Mouse (Mus musculus) hindbrain, embryonic 15.5 days (tissue): ENCODE measurements at regions not wholly inside any gene's neighbourhood (a gene's known extent, or its start where the extent isn't known, plus 50 kb on each side); places are given as distances from the start of the nearest gene placed in this dataset.
A peak's percentile ranks its signal among the peaks of the same experiment; 100 is the strongest.

ENCODE experiments used
- ATAC-seq: fragments of 200-750 bp; cut with Nextera tagmentation; 2 replicates; pipeline ENCODE4 v1.8.0; 2017; ENCODE audit warnings: low read depth, moderate number of reproducible peaks, moderate TSS enrichment; ENCODE audit not compliant: low FRiP score
- H3K27ac ChIP-seq: fragments of 300-500 bp; sonication (generic); replicated peaks from 2 replicates; pipeline ENCODE4 v1.5.1; 2015; ENCODE audit warnings: mild to moderate bottlenecking, inconsistent platforms
- H3K27me3 ChIP-seq: fragments of 300-500 bp; sonication (generic); 2 replicates; pipeline ENCODE4 v1.6.1; 2015; ENCODE audit warnings: control low read depth, inconsistent platforms
- H3K36me3 ChIP-seq: fragments of 300-500 bp; sonication (generic); 2 replicates; pipeline ENCODE4 v1.6.1; 2015; ENCODE audit warnings: control low read depth, inconsistent platforms
- H3K4me1 ChIP-seq: fragments of 300-500 bp; sonication (generic); replicated peaks from 2 replicates; pipeline ENCODE4 v1.6.1; 2015; ENCODE audit warnings: control low read depth, inconsistent platforms
- H3K4me2 ChIP-seq: fragments of 300-500 bp; sonication (generic); 2 replicates; pipeline ENCODE4 v1.6.1; 2015; ENCODE audit warnings: moderate library complexity, mild to moderate bottlenecking, inconsistent platforms
- H3K4me3 ChIP-seq: fragments of 300-500 bp; sonication (generic); 2 replicates; pipeline ENCODE4 v1.5.1; 2015; ENCODE audit warnings: mild to moderate bottlenecking, inconsistent platforms
- H3K9ac ChIP-seq: fragments of 300-500 bp; sonication (generic); 2 replicates; pipeline ENCODE4 v1.6.1; 2015; ENCODE audit warnings: inconsistent platforms
- H3K9me3 ChIP-seq: fragments of 300-500 bp; sonication (generic); 2 replicates; pipeline ENCODE4 v1.6.1; 2016; ENCODE audit warnings: control low read depth, inconsistent platforms
- WGBS: fragments of 180-500 bp; shearing (Covaris S2); methylation state at CpG from one replicate; pipeline ENCODE4 v1.1.7; 2015; 5-methylcytosine and 5-hydroxymethylcytosine counted together

- no peak overlapping the region for H3K4me2 ChIP-seq
- H3K27me3 ChIP-seq = no peaks in the 10 kb centered on the region
- 64% methylated on average over 10 of the region's 10 CpGs for WGBS
- ATAC-seq = no peak
- no peak overlapping the region for H3K9ac ChIP-seq
- no peak overlapping the region for H3K27ac ChIP-seq
- H3K4me3 ChIP-seq = no peak overlapping the region
- H3K4me1 ChIP-seq = peaks cover 13% of the 10 kb centered on the region
- no peaks in the 10 kb centered on the region for H3K36me3 ChIP-seq
- no peaks in the 10 kb centered on the region for H3K9me3 ChIP-seq
These were observed 178.1 kb downstream of the Efnb2 start for GRCm38 (mm10) chr8:8482707-8483480.

DNA sequence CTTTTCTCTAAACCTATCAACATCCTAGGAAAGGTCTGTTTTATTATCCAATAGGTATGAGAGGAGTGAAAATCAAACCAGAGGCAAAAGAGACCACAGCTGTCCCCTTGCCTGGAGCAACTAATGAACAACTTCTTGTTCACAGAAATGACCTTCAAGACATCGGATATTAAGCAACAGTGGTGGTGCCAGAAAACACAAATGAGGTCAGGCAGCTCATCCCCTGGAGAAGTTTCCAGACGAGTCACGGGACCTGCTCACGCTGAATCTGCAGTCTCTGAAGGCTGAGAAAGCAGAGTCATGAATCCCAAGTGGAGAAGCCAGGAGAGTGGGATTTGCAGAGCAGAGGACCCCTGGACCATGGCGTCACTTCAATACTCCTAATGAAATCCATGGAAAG lies 183.6 kb downstream of the Efnb2 start:
- ATAC-seq = no peak
- Histone ChIP-seq H3K27ac (no peak overlapping the region), H3K9me3 (no peaks in the 10 kb centered on the region), H3K27me3 (no peaks in the 10 kb centered on the region), H3K9ac (no peak overlapping the region), H3K4me1 (no peaks in the 10 kb centered on the region), H3K4me2 (no peak overlapping the region), H3K36me3 (no peaks in the 10 kb centered on the region), H3K4me3 (no peak overlapping the region)
- WGBS = 69% methylated on average over 5 of the region's 5 CpGs

DNA sequence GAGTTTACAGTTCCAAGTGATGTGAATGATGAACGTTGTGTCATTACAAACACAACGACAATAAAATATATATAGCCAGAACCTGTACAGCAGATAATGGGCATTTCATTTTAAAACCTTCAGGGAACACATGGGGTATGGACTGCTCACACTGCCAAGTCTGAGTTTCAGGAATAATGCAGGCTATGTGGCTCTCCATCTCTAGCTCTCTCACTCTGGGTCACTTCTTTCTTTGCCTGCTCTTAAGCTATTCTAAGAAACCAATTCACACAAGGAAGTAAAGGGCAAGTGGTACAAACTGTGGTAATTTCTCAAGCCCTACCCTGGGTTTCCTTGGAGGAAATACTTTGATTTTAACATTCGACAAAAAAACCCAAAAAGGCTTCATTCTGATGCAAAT lies 192.5 kb downstream of the Efnb2 start:
- ATAC-seq = peak; percentile 63; the same call in 1 of the 2 replicates

GRCm38 (mm10) chr8:8466526-8467244 lies 194.4 kb downstream of the Efnb2 start:
- 11% methylated on average over 6 of the region's 6 CpGs for WGBS

More for the DNA sequence above, 192.5 kb downstream of the Efnb2 start:
- H3K36me3 ChIP-seq = no peaks in the 10 kb centered on the region
- H3K4me2 ChIP-seq = no peak overlapping the region
- 54% methylated on average over 3 of the region's 3 CpGs for WGBS
- H3K27me3 ChIP-seq = no peaks in the 10 kb centered on the region
- no peaks in the 10 kb centered on the region for H3K9me3 ChIP-seq
- no peak overlapping the region for H3K4me3 ChIP-seq
- H3K9ac ChIP-seq = no peak overlapping the region
- H3K27ac ChIP-seq = no peak overlapping the region
- H3K4me1 ChIP-seq = peaks cover 7% of the 10 kb centered on the region

GRCm38 (mm10) chr8:8462455-8462854 lies 198.6 kb downstream of the Efnb2 start:
- no peak overlapping the region for H3K27ac ChIP-seq
- WGBS = 35% methylated on average over 2 of the region's 2 CpGs
- ATAC-seq = no peak

More at GRCm38 (mm10) chr8:8466526-8467244, 194.4 kb downstream of the Efnb2 start:
- Histone ChIP-seq H3K27ac (no peak overlapping the region; the same call in 1 of the 2 replicates), H3K4me3 (no peak overlapping the region), H3K36me3 (no peaks in the 10 kb centered on the region), H3K9me3 (no peaks in the 10 kb centered on the region), H3K27me3 (no peaks in the 10 kb centered on the region), H3K9ac (no peak overlapping the region), H3K4me2 (no peak overlapping the region), H3K4me1 (peaks cover 7% of the 10 kb centered on the region)
- no peak for ATAC-seq

DNA sequence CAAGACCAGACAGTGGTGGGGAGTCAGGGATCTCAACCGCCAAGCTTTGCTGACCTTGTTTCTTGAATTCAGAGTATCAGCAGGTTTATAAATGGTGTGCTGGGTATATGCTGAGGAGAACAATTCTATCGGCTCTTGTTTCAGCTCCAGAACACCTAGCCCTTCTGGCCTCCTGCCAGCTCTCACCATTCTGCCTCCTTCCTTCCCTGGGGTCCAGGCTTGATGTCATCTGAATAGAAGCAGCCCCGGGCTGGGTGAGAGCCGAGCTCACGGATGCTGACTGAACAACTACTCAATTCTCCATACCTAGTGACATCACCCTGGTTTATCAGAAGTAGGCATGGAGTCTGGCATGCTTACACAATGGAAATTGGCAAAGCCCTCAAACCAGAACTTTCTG lies 203.5 kb downstream of the Efnb2 start:
- no peaks in the 10 kb centered on the region for H3K36me3 ChIP-seq
- H3K4me2 ChIP-seq = no peak overlapping the region
- ATAC-seq = no peak
- H3K27ac ChIP-seq = no peak overlapping the region
- no peak overlapping the region for H3K9ac ChIP-seq
- H3K4me1 ChIP-seq = no peaks in the 10 kb centered on the region
- no peaks in the 10 kb centered on the region for H3K27me3 ChIP-seq
- 45% methylated on average over 5 of the region's 5 CpGs for WGBS
- no peak overlapping the region for H3K4me3 ChIP-seq
- H3K9me3 ChIP-seq = no peaks in the 10 kb centered on the region

More at GRCm38 (mm10) chr8:8462455-8462854, 198.6 kb downstream of the Efnb2 start:
- Histone ChIP-seq H3K4me3 (no peak overlapping the region), H3K9me3 (no peaks in the 10 kb centered on the region), H3K9ac (no peak overlapping the region), H3K4me2 (no peak overlapping the region), H3K27me3 (no peaks in the 10 kb centered on the region), H3K4me1 (peaks cover 7% of the 10 kb centered on the region), H3K36me3 (no peaks in the 10 kb centered on the region)

DNA sequence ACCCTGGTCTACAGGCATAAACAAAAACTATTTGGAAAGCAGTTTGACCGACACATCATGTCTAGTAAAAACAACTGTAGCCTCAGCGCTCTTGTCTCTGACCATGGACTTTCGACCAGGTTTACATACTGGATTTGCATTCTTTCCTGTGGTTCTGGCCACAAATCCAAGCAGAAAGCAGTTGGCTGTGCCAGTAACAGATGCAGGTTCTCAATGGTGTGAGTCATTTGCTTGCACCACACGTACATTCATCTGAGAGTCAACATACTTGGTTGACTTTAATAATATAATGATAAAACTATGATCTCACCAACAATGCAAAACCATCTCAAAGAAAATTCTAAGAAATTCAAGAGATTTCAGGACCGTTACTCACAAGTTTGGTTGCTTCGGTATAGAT lies 207.1 kb downstream of the Efnb2 start:
- H3K27me3 ChIP-seq = no peaks in the 10 kb centered on the region
- 89% methylated on average over 6 of the region's 6 CpGs for WGBS

DNA sequence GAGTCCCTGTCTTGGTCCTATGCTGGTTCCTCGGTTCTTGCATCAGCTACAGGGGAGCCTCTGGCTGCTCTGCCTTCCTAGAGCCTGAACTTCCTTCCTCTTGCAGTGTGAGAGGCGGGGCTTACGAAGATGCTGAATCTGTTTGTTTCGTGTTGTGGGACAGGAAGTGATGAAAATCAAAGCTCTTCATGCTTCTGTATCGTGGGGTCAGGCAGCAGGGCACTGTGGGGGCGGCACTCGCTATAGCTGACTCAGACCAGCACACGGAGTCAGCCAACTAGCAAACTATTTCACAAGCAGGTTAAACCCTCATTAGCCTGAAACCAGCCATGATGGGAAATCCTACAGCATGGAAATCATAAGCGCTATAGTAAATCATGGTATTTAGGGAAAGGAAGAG lies 208.8 kb downstream of the Efnb2 start:
- WGBS = 81% methylated on average over 9 of the region's 9 CpGs
- no peak overlapping the region for H3K4me3 ChIP-seq
- no peak for ATAC-seq
- H3K9ac ChIP-seq = no peak overlapping the region
- no peak overlapping the region for H3K27ac ChIP-seq
- H3K4me2 ChIP-seq = no peak overlapping the region
- H3K4me1 ChIP-seq = no peaks in the 10 kb centered on the region
- no peaks in the 10 kb centered on the region for H3K9me3 ChIP-seq
- H3K27me3 ChIP-seq = no peaks in the 10 kb centered on the region
- no peaks in the 10 kb centered on the region for H3K36me3 ChIP-seq

More for the DNA sequence above, 207.1 kb downstream of the Efnb2 start:
- Histone ChIP-seq H3K4me1 (no peaks in the 10 kb centered on the region), H3K4me3 (no peak overlapping the region), H3K27ac (no peak overlapping the region), H3K36me3 (no peaks in the 10 kb centered on the region), H3K4me2 (no peak overlapping the region), H3K9me3 (no peaks in the 10 kb centered on the region), H3K9ac (no peak overlapping the region)
- no peak for ATAC-seq

- H3K27ac ChIP-seq = no peak overlapping the region
- ATAC-seq = no peak
- H3K4me3 ChIP-seq = no peak overlapping the region
- H3K36me3 ChIP-seq = no peaks in the 10 kb centered on the region
- H3K9me3 ChIP-seq = no peaks in the 10 kb centered on the region
- H3K9ac ChIP-seq = no peak overlapping the region
- no peak overlapping the region for H3K4me2 ChIP-seq
- no peaks in the 10 kb centered on the region for H3K4me1 ChIP-seq
- no peaks in the 10 kb centered on the region for H3K27me3 ChIP-seq
- WGBS = 96% methylated on average over 4 of the region's 4 CpGs
These were observed 212.1 kb downstream of the Efnb2 start for GRCm38 (mm10) chr8:8448911-8449310.

GRCm38 (mm10) chr8:8441568-8441967 lies 219.5 kb downstream of the Efnb2 start:
- ATAC-seq = no peak
- Histone ChIP-seq H3K9me3 (no peaks in the 10 kb centered on the region), H3K27ac (no peak overlapping the region), H3K4me3 (no peak overlapping the region), H3K4me1 (no peaks in the 10 kb centered on the region), H3K27me3 (no peaks in the 10 kb centered on the region), H3K9ac (no peak overlapping the region), H3K4me2 (no peak overlapping the region), H3K36me3 (no peaks in the 10 kb centered on the region)
- 85% methylated on average over 6 of the region's 6 CpGs for WGBS

DNA sequence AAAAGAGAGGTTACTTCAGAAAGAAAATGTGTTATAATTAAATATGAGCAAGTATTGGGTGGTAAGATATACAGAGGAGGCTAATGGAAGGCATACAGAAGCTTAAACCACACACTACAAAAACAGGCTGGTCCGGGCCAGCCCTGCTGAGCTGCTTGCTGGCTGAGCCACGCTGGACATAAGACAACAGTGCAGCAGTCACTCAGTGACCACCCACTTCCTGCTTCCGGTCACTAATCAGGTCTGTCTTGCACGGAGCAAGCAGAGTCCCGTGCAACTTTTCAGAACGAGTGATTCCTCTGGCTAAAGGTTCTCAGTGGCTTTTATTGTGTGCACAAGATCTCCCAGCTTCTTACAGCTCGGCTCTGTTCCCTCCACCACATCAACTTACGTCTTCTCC lies 220.1 kb downstream of the Efnb2 start:
- Histone ChIP-seq H3K9ac (no peak overlapping the region), H3K27ac (no peak overlapping the region), H3K4me1 (no peaks in the 10 kb centered on the region), H3K27me3 (no peaks in the 10 kb centered on the region), H3K36me3 (no peaks in the 10 kb centered on the region), H3K4me2 (no peak overlapping the region), H3K4me3 (no peak overlapping the region), H3K9me3 (no peaks in the 10 kb centered on the region)
- WGBS = 74% methylated on average over 8 of the region's 8 CpGs
- no peak for ATAC-seq

DNA sequence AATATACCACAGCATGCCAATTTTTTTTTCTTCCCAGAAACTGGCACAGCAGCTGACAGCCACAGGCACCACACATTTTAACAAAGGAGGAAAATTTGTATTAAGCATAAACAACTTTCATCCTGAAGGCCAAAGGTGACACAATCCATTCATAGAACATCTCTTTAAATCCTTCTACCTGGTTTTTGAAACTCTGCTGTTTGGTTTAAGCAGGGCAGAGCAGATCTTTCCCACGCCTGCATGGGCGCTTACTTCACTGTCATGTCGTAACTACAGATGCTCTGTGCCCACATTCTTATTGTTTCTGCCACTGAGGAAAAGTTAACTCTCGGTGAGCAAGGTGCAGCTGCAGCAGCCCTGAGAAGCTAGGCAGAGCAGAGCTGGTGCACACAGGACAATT lies 234.8 kb downstream of the Efnb2 start:
- Histone ChIP-seq H3K27me3 (no peaks in the 10 kb centered on the region), H3K9ac (no peak overlapping the region), H3K27ac (no peak overlapping the region), H3K36me3 (no peaks in the 10 kb centered on the region), H3K9me3 (no peaks in the 10 kb centered on the region), H3K4me3 (no peak overlapping the region), H3K4me1 (no peaks in the 10 kb centered on the region), H3K4me2 (no peak overlapping the region)
- no peak for ATAC-seq
- 54% methylated on average over 4 of the region's 4 CpGs for WGBS
